Mouse (Mus musculus): ENCODE data around the gene Rpl21. TPM values are rescaled to one million over a fixed set of nuclear protein-coding genes. Genes with fewer than 3 reads are reported as not detected.

Rpl21 gene
- polyA plus RNA-seq, 1 experiment from 2014 or later, result 585 TPM

DNA sequence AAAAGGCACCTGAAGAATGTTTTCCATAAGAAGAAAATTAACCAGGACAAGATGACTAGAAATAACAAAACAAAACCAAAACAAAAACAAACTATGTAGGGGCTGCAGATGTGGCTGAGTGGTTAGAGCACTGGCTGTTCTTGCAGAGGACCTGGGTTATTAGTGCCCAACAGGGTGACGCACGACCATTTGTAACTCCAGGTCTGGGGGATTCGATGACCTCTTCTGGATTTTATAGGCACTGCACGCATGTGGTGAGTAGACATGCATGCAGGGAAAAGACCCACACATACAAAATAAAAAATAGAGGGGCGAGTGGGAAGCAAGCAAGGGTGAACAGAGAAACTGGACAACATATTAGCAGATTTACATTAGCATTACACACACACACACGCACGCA, 50.4 kb downstream of the Rpl21 start:
- H3K27ac ChIP-seq, result no peak overlapping the region
- H3K9me3 ChIP-seq, result no peaks in the 10 kb centered on the region
- 76% methylated on average over 7 of the region's 7 CpGs for WGBS
- no peaks in the 10 kb centered on the region for H3K4me1 ChIP-seq (replicated peaks)
- H3K4me3 ChIP-seq (replicated peaks), result no peak overlapping the region
- H3K9ac ChIP-seq, result no peak overlapping the region
- H3K36me3 ChIP-seq, result no peaks in the 10 kb centered on the region
- no peak for ATAC-seq
- H3K27me3 ChIP-seq (replicated peaks), result no peaks in the 10 kb centered on the region
- no peak overlapping the region for H3K4me2 ChIP-seq (replicated peaks)

DNA sequence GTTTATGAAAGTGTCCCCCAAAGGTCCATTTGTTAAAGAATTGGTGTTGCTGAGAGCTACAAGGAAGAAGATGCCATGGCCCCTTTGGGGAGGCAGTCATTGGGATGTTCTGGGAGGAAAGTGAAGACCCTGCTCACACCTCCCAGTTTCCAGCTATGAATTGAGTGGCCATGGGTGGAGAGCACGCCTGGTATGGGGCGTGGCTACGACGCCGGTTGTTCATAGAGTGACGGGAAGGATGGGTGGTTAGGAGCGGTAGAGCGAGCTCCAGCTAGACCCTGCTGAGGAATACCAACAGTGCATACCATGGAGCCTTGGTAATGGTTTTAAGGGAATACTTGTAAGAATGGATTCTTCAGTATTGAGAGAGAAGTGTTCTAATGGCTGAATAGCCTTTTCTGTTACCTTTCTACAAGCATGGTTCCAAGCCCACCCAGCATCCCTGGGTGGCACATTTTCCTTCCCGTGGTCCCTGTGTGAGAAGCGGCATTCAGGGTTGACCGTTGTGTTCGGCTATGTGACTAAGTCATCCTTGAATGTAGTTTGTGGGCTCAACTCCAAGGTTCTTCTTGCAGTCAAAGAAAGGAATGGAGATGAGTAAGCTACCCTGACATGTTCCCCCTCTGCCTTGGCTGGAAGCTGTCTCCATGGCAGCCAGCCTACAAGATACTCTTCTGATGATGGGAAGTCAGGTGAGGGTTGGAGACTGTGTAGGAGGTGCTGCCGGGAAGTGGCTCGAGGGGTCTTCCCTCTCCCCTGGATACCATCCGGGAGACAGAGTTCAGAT, 51.0 kb downstream of the Rpl21 start:
- Histone ChIP-seq H3K27me3 (replicated peaks) (no peaks in the 10 kb centered on the region), H3K4me1 (replicated peaks) (no peaks in the 10 kb centered on the region), H3K9me3 (no peaks in the 10 kb centered on the region), H3K36me3 (no peaks in the 10 kb centered on the region), H3K4me3 (replicated peaks) (no peak overlapping the region), H3K9ac (no peak overlapping the region), H3K27ac (no peak overlapping the region), H3K4me2 (replicated peaks) (no peak overlapping the region)
- no peak for ATAC-seq
- 81% methylated on average over 15 of the region's 15 CpGs for WGBS

Other genes with a start within 250 kb of the Rpl21 start
- not detected in 2 replicates for gene Gpr12, start 247.7 kb upstream of the Rpl21 start, polyA plus RNA-seq (2015; fragmentation: Nextera tagmentation; extraction: Ambion mirVana)
- 27.9 and 28.7 TPM in 2 replicates for gene Usp12, start 37.9 kb upstream of the Rpl21 start, polyA plus RNA-seq (2015; fragmentation: Nextera tagmentation; extraction: Ambion mirVana)
- gene Rasl11a, start 12.2 kb downstream of the Rpl21 start, polyA plus RNA-seq (2015; fragmentation: Nextera tagmentation; extraction: Ambion mirVana), result 26.8 and 32.7 TPM in 2 replicates
- 132 TPM in 2 replicates for gene Gtf3a, start 115.8 kb downstream of the Rpl21 start, polyA plus RNA-seq (2015; fragmentation: Nextera tagmentation; extraction: Ambion mirVana)
- gene Mtif3, start 130.9 kb downstream of the Rpl21 start, polyA plus RNA-seq (2015; fragmentation: Nextera tagmentation; extraction: Ambion mirVana), result 27.8 and 28.3 TPM in 2 replicates
- gene Lnx2, start 243.7 kb downstream of the Rpl21 start, polyA plus RNA-seq (2015; fragmentation: Nextera tagmentation; extraction: Ambion mirVana), result 13.3 and 15.0 TPM in 2 replicates
- gene Polr1d, start 244.2 kb downstream of the Rpl21 start, polyA plus RNA-seq (2015; fragmentation: Nextera tagmentation; extraction: Ambion mirVana), result 151 and 155 TPM in 2 replicates